Mouse (Mus musculus) testis, adult 2 months (tissue): Measurements from ENCODE around the gene Chst7. TPM values are rescaled to one million over a fixed set of nuclear protein-coding genes. Genes with fewer than 3 reads are reported as not detected.

Source experiments
- H3K27ac ChIP-seq: fragments of 200-500 bp; 2 replicates; pipeline ENCODE4 v1.5.1; 2012; ENCODE audit warnings: low read depth, low read length; ENCODE audit not compliant: control insufficient read depth, insufficient read depth
- H3K27me3 ChIP-seq: fragments of 200-500 bp; 2 replicates; pipeline ENCODE4 v1.6.1; 2012; ENCODE audit warnings: mild to moderate bottlenecking, low read length, moderate library complexity; ENCODE audit not compliant: control insufficient read depth, insufficient read depth
- H3K36me3 ChIP-seq: fragments of 200-500 bp; 2 replicates; pipeline ENCODE4 v1.6.1; 2012; ENCODE audit warnings: mild to moderate bottlenecking, low read length; ENCODE audit not compliant: control insufficient read depth, insufficient read depth
- H3K4me1 ChIP-seq: fragments of 200-500 bp; 2 replicates; pipeline ENCODE4 v1.6.1; 2012; ENCODE audit warnings: low read length; ENCODE audit not compliant: control insufficient read depth, insufficient read depth
- H3K4me3 ChIP-seq: fragments of 200-500 bp; 2 replicates; pipeline ENCODE4 v1.5.1; 2012; ENCODE audit warnings: low read depth, mild to moderate bottlenecking, low read length, moderate library complexity, mixed read lengths; ENCODE audit not compliant: control insufficient read depth
- CTCF ChIP-seq: fragments of 200-500 bp; IDR thresholded peaks from 2 replicates; pipeline ENCODE4 v1.5.1; 2012; ENCODE audit warnings: low read depth, mild to moderate bottlenecking, inconsistent platforms, low read length, moderate library complexity; ENCODE audit not compliant: control insufficient read depth, insufficient read depth, insufficient replicate concordance
- POLR2A ChIP-seq: fragments of 200-500 bp; IDR thresholded peaks from 2 replicates; pipeline ENCODE4 v1.6.1; 2012; ENCODE audit warnings: low read depth, mild to moderate bottlenecking, inconsistent platforms, low read length, moderate library complexity; ENCODE audit not compliant: control insufficient read depth
- polyA plus RNA-seq: library from polyadenylated mRNA; depleted of rRNA; stranded (reverse); fragments of >200 nt; gene quantifications from 2 replicates; pipeline ENCODE4 v1.2.3, GENCODE M21; 2012; rRNA removed

Gene Chst7
- 0.07 and 0.20 TPM in 2 replicates for polyA plus RNA-seq

- Histone ChIP-seq H3K27ac (no peak within 1 kb of the TSS), H3K36me3 (no peaks in the 10 kb centered on the region), H3K4me3 (peak within 1 kb of the TSS; percentile 63), H3K27me3 (no peaks in the 10 kb centered on the region), H3K4me1 (peaks cover 10% of the 10 kb centered on the region)
- TF ChIP-seq CTCF (no peak), POLR2A (no peak)
These were observed at the start of gene Chst7 for GRCm38 (mm10) chrX:20059381-20059971. Gene Chst7 (plus strand): TSS chrX:20059560.

- no peak overlapping the region for H3K27ac ChIP-seq
- H3K36me3 ChIP-seq, result no peaks in the 10 kb centered on the region
- no peaks in the 10 kb centered on the region for H3K4me1 ChIP-seq
- no peak overlapping the region for H3K4me3 ChIP-seq
- no peaks in the 10 kb centered on the region for H3K27me3 ChIP-seq
- no peak for TF ChIP-seq POLR2A
These were observed 47.1 kb upstream of the Chst7 start for GRCm38 (mm10) chrX:20012211-20012610.

GRCm38 (mm10) chrX:20020942-20021341 is 38.4 kb upstream of the Chst7 start:
- Histone ChIP-seq H3K27me3 (no peaks in the 10 kb centered on the region), H3K27ac (no peak overlapping the region), H3K4me1 (no peaks in the 10 kb centered on the region), H3K36me3 (no peaks in the 10 kb centered on the region), H3K4me3 (no peak overlapping the region)
- no peak for TF ChIP-seq POLR2A
- TF ChIP-seq CTCF, result no peak

GRCm38 (mm10) chrX:20060096-20060768 is 872 bp downstream of the Chst7 start:
- Histone ChIP-seq H3K4me1 (peaks cover 10% of the 10 kb centered on the region), H3K4me3 (peak overlapping the region; percentile 63), H3K27me3 (no peaks in the 10 kb centered on the region), H3K27ac (no peak overlapping the region), H3K36me3 (no peaks in the 10 kb centered on the region)
- no peak for TF ChIP-seq CTCF
- no peak for TF ChIP-seq POLR2A

GRCm38 (mm10) chrX:20060769-20061315 is 1.5 kb downstream of the Chst7 start:
- Histone ChIP-seq H3K4me3 (peak overlapping the region; percentile 63), H3K27ac (no peak overlapping the region), H3K4me1 (peaks cover 10% of the 10 kb centered on the region), H3K27me3 (no peaks in the 10 kb centered on the region), H3K36me3 (no peaks in the 10 kb centered on the region)
- no peak for TF ChIP-seq POLR2A

GRCm38 (mm10) chrX:20061764-20062480 is 2.6 kb downstream of the Chst7 start:
- Histone ChIP-seq H3K27me3 (no peaks in the 10 kb centered on the region), H3K36me3 (no peaks in the 10 kb centered on the region), H3K4me1 (peaks cover 10% of the 10 kb centered on the region), H3K4me3 (no peak overlapping the region), H3K27ac (no peak overlapping the region)
- TF ChIP-seq POLR2A (no peak), CTCF (no peak)

- Histone ChIP-seq H3K4me3 (no peak overlapping the region), H3K27ac (no peak overlapping the region), H3K4me1 (no peaks in the 10 kb centered on the region), H3K27me3 (no peaks in the 10 kb centered on the region), H3K36me3 (no peaks in the 10 kb centered on the region)
- TF ChIP-seq POLR2A (no peak), CTCF (no peak)
These were observed 7.3 kb downstream of the Chst7 start for GRCm38 (mm10) chrX:20066636-20067035.
